Comparison of ENCODE assay signal across 8 mouse cellular contexts in the genomic region with DNA sequence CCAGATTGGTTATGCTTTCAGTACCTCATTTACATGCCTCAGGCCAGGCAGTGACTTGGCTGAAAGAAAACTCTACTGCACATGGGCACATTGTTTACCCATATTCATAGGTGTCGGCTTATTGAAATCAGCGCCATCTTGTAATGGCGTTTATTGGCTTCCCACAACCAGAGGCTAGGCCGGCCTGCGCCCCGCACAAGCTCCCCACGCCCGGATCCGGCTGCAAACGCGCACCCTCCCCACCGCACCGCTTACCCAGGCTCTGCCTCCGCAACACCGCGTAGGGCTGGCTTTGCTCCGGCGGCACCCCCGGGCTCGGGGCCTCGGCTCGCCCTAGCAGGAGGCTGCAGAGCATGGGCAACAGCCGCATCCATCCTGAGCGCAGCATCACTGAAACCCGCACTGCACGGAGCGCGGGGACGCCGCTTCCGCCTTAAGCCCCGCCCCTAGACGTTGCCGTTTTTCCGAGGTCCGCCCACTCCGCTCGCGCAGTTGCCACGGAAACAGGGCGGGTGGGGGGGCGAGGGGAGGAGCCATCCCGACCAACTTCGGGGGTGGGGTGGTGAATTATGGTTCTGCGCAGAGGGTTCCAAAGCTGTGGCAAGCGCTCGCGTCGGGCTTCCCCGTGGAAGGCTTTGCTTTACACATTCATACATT. TPM values are rescaled to one million over a fixed set of nuclear protein-coding genes. Genes with fewer than 3 reads are reported as not detected.
DNase-seq lines count a peak whose midpoint lies in the region; ATAC-seq and TF ChIP-seq lines count a peak whose summit lies in the region.

No protein-coding gene starts in this region.

- H3K9me3 ChIP-seq in heart, embryonic 10.5 days, result no peaks in the 10 kb centered on the region
- H3K9me3 ChIP-seq in kidney, embryonic 15.5 days (replicated peaks), result 0 out of 2 replicates have a peak, but pooled peaks cover 4% of the 10 kb centered on the region
- no peaks in the 10 kb centered on the region for H3K9me3 ChIP-seq in liver, embryonic 11.5 days (ENCODE audit: control insufficient read depth, low read length)

- no peak for TF ChIP-seq POLR2A in bone marrow macrophage, adult 2 months (IDR thresholded peaks at IDR 0.05; ENCODE audit: borderline replicate concordance, low read depth, low read length)
- peak; percentile 94 for TF ChIP-seq POLR2A in embryonic fibroblast, embryonic 13.5 days (IDR thresholded peaks at IDR 0.05; ENCODE audit: low read depth, low read length)
- TF ChIP-seq POLR2A in myocyte (IDR thresholded peaks at IDR 0.05; ENCODE audit: insufficient read length, low read depth), result peak; percentile 95

- H3K27ac ChIP-seq in bone marrow macrophage, adult 2 months (ENCODE audit: insufficient read depth, low read depth, low read length), result peak overlapping the region; percentile 48
- H3K27ac ChIP-seq in embryonic fibroblast, embryonic 13.5 days (ENCODE audit: insufficient read depth, low read length), result peak overlapping the region; percentile 3; the same call in 1 of the 2 replicates
- peak overlapping the region; percentile 92 for H3K27ac ChIP-seq in heart, embryonic 10.5 days
- H3K27ac ChIP-seq in kidney, embryonic 15.5 days, result peak overlapping the region; percentile 89
- H3K27ac ChIP-seq in liver, embryonic 11.5 days (ENCODE audit: low read depth, low read length), result peak overlapping the region; percentile 67; the same call in 1 of the 2 replicates

- peak overlapping the region; percentile 70 for H3K4me2 ChIP-seq in kidney, embryonic 15.5 days
- H3K4me2 ChIP-seq in liver, embryonic 11.5 days, result peak overlapping the region; percentile 61
- H3K4me2 ChIP-seq in myocyte (ENCODE audit: low read depth), result peak overlapping the region; percentile 64

- H3K36me3 ChIP-seq in heart, embryonic 10.5 days, result peaks cover 14% of the 10 kb centered on the region
- H3K36me3 ChIP-seq in kidney, embryonic 15.5 days, result peaks cover 13% of the 10 kb centered on the region
- H3K36me3 ChIP-seq in liver, embryonic 11.5 days (ENCODE audit: control insufficient read depth, insufficient read depth, low read length), result 0 out of 2 replicates have a peak, but pooled peaks cover 2% of the 10 kb centered on the region
- no peaks in the 10 kb centered on the region for H3K36me3 ChIP-seq in myocyte (ENCODE audit: control insufficient read depth, insufficient read depth)

- H3K27me3 ChIP-seq in heart, embryonic 10.5 days (ENCODE audit: insufficient read depth, poor library complexity, severe bottlenecking), result no peaks in the 10 kb centered on the region
- no peaks in the 10 kb centered on the region for H3K27me3 ChIP-seq in kidney, embryonic 15.5 days
- H3K27me3 ChIP-seq in liver, embryonic 11.5 days (replicated peaks; ENCODE audit: control insufficient read depth, insufficient read depth, low read length), result no peaks in the 10 kb centered on the region
- H3K27me3 ChIP-seq in myocyte (ENCODE audit: control insufficient read depth, insufficient read depth, insufficient read length), result no peaks in the 10 kb centered on the region

- ATAC-seq in kidney, embryonic 15.5 days (replicated peaks; ENCODE audit: low FRiP score), result peak; percentile 91
- peak; percentile 87 for ATAC-seq in liver, embryonic 11.5 days (replicated peaks; ENCODE audit: low FRiP score)

- peaks cover 6% of the 10 kb centered on the region for H3K79me2 ChIP-seq in myocyte (ENCODE audit: control insufficient read depth, insufficient read depth)

- H3K4me3 ChIP-seq in bone marrow macrophage, adult 2 months (ENCODE audit: insufficient read depth, low read length), result peak overlapping the region; percentile 83
- H3K4me3 ChIP-seq in embryonic fibroblast, embryonic 13.5 days (ENCODE audit: insufficient read depth, low read length), result peak overlapping the region; percentile 70
- peak overlapping the region; percentile 97 for H3K4me3 ChIP-seq in heart, embryonic 10.5 days
- peak overlapping the region; percentile 99 for H3K4me3 ChIP-seq in kidney, embryonic 15.5 days (replicated peaks)
- peak overlapping the region; percentile 76 for H3K4me3 ChIP-seq in liver, embryonic 11.5 days (ENCODE audit: low read depth, low read length)
- peak overlapping the region; percentile 30 for H3K4me3 ChIP-seq in myocyte

- WGBS in heart, embryonic 10.5 days, result under 1% methylated on average over 50 of the region's 50 CpGs
- WGBS in kidney, embryonic 15.5 days, result under 1% methylated on average over 50 of the region's 50 CpGs
- 1% methylated on average over 49 of the region's 50 CpGs for WGBS in liver, embryonic 11.5 days

- TF ChIP-seq CTCF in bone marrow macrophage, adult 2 months (IDR thresholded peaks at IDR 0.05; ENCODE audit: low read depth, low read length), result no peak
- TF ChIP-seq CTCF in embryonic fibroblast, embryonic 13.5 days (IDR thresholded peaks at IDR 0.05; ENCODE audit: borderline replicate concordance, insufficient read depth, low read length), result no peak

- peak; percentile 88 for DNase-seq in A20 (ENCODE audit: low read depth, low spot score)
- peak; percentile 92 for DNase-seq in heart, embryonic 10.5 days (ENCODE audit: low spot score)
- DNase-seq in liver, embryonic 11.5 days (ENCODE audit: low spot score), result peak; percentile 88
- DNase-seq in spleen, postnatal 4 days (ENCODE audit: low spot score in 2 of 2), result peak; percentile 84 to 91

- peaks cover 17% of the 10 kb centered on the region for H3K4me1 ChIP-seq in bone marrow macrophage, adult 2 months (ENCODE audit: control insufficient read depth, insufficient read depth, low read length)
- H3K4me1 ChIP-seq in embryonic fibroblast, embryonic 13.5 days (ENCODE audit: control insufficient read depth, insufficient read depth, low read length), result no peaks in the 10 kb centered on the region
- H3K4me1 ChIP-seq in heart, embryonic 10.5 days, result peaks cover 23% of the 10 kb centered on the region
- H3K4me1 ChIP-seq in kidney, embryonic 15.5 days, result peaks cover 13% of the 10 kb centered on the region; the same call in 1 of the 2 replicates
- peaks cover 17% of the 10 kb centered on the region for H3K4me1 ChIP-seq in liver, embryonic 11.5 days (replicated peaks; ENCODE audit: control insufficient read depth, insufficient read depth, low read length)

- peak overlapping the region; percentile 7 for H3ac ChIP-seq in myocyte (ENCODE audit: control insufficient read depth, insufficient read length)

- H3K9ac ChIP-seq in kidney, embryonic 15.5 days, result peak overlapping the region; percentile 79
- peak overlapping the region; percentile 73 for H3K9ac ChIP-seq in liver, embryonic 11.5 days (ENCODE audit: low read depth, low read length)

TF ChIP-seq in myocyte, 11 proteins besides CTCF, POLR2A, EP300 and RAD21 (continues in another document):
- TF ChIP-seq POLR2AphosphoS2 (IDR thresholded peaks at IDR 0.05; ENCODE audit: insufficient read length, low read depth) (peak; percentile 90), MYOD1 (IDR thresholded peaks at IDR 0.05; ENCODE audit: control insufficient read depth in 1 of 3, insufficient read length in 2 of 3, low read depth in 2 of 3) (peak in 1 of 3 experiments; percentile 17)

RNA-seq across cellular contexts. Expression of gene 1500011B03Rik, which starts 9.6 kb away (rescaled TPM):
- 32.9 and 35.7 TPM in 2 replicates for polyA plus RNA-seq in bone marrow macrophage, adult 2 months (2012; ENCODE audit: insufficient read depth, insufficient read length, missing spikeins)
- 24.2 and 31.2 TPM in 2 replicates for polyA plus RNA-seq in embryonic fibroblast, embryonic 13.5 days (2011; ENCODE audit: insufficient read length, low read depth, missing spikeins)
- polyA plus RNA-seq in heart, embryonic 10.5 days (2016; fragmentation: Nextera tagmentation; extraction: Ambion mirVana), result 58.7 and 77.1 TPM in 2 replicates
- polyA plus RNA-seq in kidney, embryonic 15.5 days (2015; fragmentation: Nextera tagmentation; extraction: Ambion mirVana), result 102 and 105 TPM in 2 replicates
- 70.3 and 75.6 TPM in 2 replicates for polyA plus RNA-seq in liver, embryonic 11.5 days (2014; fragmentation: Nextera tagmentation; extraction: Ambion mirVana)
- 31.4 TPM for polyA plus RNA-seq in myocyte (2012; fragmentation: generic; extraction: Trizol)

RNA-seq across cellular contexts. Expression of gene Git2, which starts 38.3 kb away (rescaled TPM):
- 111 and 116 TPM in 2 replicates for polyA plus RNA-seq in bone marrow macrophage, adult 2 months (2012; ENCODE audit: insufficient read depth, insufficient read length, missing spikeins)
- 50.0 and 58.0 TPM in 2 replicates for polyA plus RNA-seq in embryonic fibroblast, embryonic 13.5 days (2011; ENCODE audit: insufficient read length, low read depth, missing spikeins)
- 31.6 and 33.0 TPM in 2 replicates for polyA plus RNA-seq in heart, embryonic 10.5 days (2016; fragmentation: Nextera tagmentation; extraction: Ambion mirVana)
- polyA plus RNA-seq in kidney, embryonic 15.5 days (2015; fragmentation: Nextera tagmentation; extraction: Ambion mirVana), result 42.0 and 45.5 TPM in 2 replicates
- polyA plus RNA-seq in liver, embryonic 11.5 days (2014; fragmentation: Nextera tagmentation; extraction: Ambion mirVana), result 37.5 and 46.1 TPM in 2 replicates
- polyA plus RNA-seq in myocyte (2012; fragmentation: generic; extraction: Trizol), result 21.6 TPM

RNA-seq across cellular contexts. Expression of gene Ankrd13a, which starts 39.2 kb away (rescaled TPM):
- polyA plus RNA-seq in bone marrow macrophage, adult 2 months (2012; ENCODE audit: insufficient read depth, insufficient read length, missing spikeins), result 102 and 116 TPM in 2 replicates
- polyA plus RNA-seq in embryonic fibroblast, embryonic 13.5 days (2011; ENCODE audit: insufficient read length, low read depth, missing spikeins), result 85.8 and 104 TPM in 2 replicates
- 37.5 and 41.2 TPM in 2 replicates for polyA plus RNA-seq in heart, embryonic 10.5 days (2016; fragmentation: Nextera tagmentation; extraction: Ambion mirVana)
- polyA plus RNA-seq in kidney, embryonic 15.5 days (2015; fragmentation: Nextera tagmentation; extraction: Ambion mirVana), result 45.3 and 49.8 TPM in 2 replicates
- 81.2 and 96.5 TPM in 2 replicates for polyA plus RNA-seq in liver, embryonic 11.5 days (2014; fragmentation: Nextera tagmentation; extraction: Ambion mirVana)
- 51.2 TPM for polyA plus RNA-seq in myocyte (2012; fragmentation: generic; extraction: Trizol)

RNA-seq across cellular contexts. Expression of gene 4930519G04Rik, which starts 39.8 kb away (rescaled TPM):
- not detected in 2 replicates for polyA plus RNA-seq in bone marrow macrophage, adult 2 months (2012; ENCODE audit: insufficient read depth, insufficient read length, missing spikeins)
- polyA plus RNA-seq in embryonic fibroblast, embryonic 13.5 days (2011; ENCODE audit: insufficient read length, low read depth, missing spikeins), result not detected in 2 replicates
- not detected in 2 replicates for polyA plus RNA-seq in heart, embryonic 10.5 days (2016; fragmentation: Nextera tagmentation; extraction: Ambion mirVana)
- not detected in 2 replicates for polyA plus RNA-seq in kidney, embryonic 15.5 days (2015; fragmentation: Nextera tagmentation; extraction: Ambion mirVana)
- not detected in 2 replicates for polyA plus RNA-seq in liver, embryonic 11.5 days (2014; fragmentation: Nextera tagmentation; extraction: Ambion mirVana)
- not detected for polyA plus RNA-seq in myocyte (2012; fragmentation: generic; extraction: Trizol)

RNA-seq across cellular contexts. Expression of gene Gm9936, which starts 44.8 kb away (rescaled TPM):
- polyA plus RNA-seq in bone marrow macrophage, adult 2 months (2012; ENCODE audit: insufficient read depth, insufficient read length, missing spikeins), result not detected in 2 replicates
- 0.23 TPM in 1 of 2 replicates, not detected in the other for polyA plus RNA-seq in embryonic fibroblast, embryonic 13.5 days (2011; ENCODE audit: insufficient read length, low read depth, missing spikeins)
- not detected in 2 replicates for polyA plus RNA-seq in heart, embryonic 10.5 days (2016; fragmentation: Nextera tagmentation; extraction: Ambion mirVana)
- polyA plus RNA-seq in kidney, embryonic 15.5 days (2015; fragmentation: Nextera tagmentation; extraction: Ambion mirVana), result 0.06 TPM in 1 of 2 replicates, not detected in the other
- 0.12 TPM in 1 of 2 replicates, not detected in the other for polyA plus RNA-seq in liver, embryonic 11.5 days (2014; fragmentation: Nextera tagmentation; extraction: Ambion mirVana)
- 0.25 TPM for polyA plus RNA-seq in myocyte (2012; fragmentation: generic; extraction: Trizol)

Comparison
In these comparisons a context has a peak if more than half of its experiments do, and no peak if none do; other contexts are left out.
1. Peak in every context shown above with its lines: DNase-seq, ATAC-seq, H3K4me3 ChIP-seq and H3K27ac ChIP-seq.
2. H3K27ac ChIP-seq: peak in every context shown above with its lines; median percentile 92 in heart, embryonic 10.5 days; 89 in kidney, embryonic 15.5 days; 67 in liver, embryonic 11.5 days; 48 in bone marrow macrophage, adult 2 months; 3 in embryonic fibroblast, embryonic 13.5 days.
3. H3K4me3 ChIP-seq: peak in every context shown above with its lines; median percentile 99 in kidney, embryonic 15.5 days; 97 in heart, embryonic 10.5 days; 83 in bone marrow macrophage, adult 2 months; 76 in liver, embryonic 11.5 days; 70 in embryonic fibroblast, embryonic 13.5 days; 30 in myocyte.